Mouse (Mus musculus): ENCODE measurements around the gene Plac8.

The Plac8 gene

DNA sequence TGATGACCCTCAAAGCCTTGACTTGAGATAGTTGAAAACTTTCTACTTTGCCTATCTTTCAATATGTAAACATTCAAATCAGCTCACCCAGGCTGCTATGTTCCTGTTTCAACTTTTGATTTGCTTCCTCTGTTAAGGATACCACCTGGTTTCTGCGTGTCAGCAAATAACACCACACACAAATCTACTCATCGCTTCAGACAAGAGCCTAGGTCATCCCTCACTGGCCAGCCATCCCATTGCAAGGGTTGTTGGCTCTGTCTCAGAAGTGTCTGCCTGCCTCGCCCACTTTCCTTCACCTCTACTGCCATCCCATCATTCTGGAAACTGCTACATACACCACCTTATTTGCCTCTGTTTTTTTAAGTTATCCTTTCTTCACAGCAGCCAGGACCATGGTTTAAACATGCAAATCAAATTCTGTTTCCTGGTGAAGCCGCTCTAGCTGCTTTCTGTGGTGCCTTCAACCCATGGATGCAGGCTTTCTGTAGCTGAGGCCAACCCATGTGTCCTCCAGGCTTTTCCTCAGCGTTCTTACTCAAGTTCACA lies 6.9 kb upstream of the Plac8 start:
- DNase-seq (ENCODE audit: low spot score in 2 of 2): no peak

DNA sequence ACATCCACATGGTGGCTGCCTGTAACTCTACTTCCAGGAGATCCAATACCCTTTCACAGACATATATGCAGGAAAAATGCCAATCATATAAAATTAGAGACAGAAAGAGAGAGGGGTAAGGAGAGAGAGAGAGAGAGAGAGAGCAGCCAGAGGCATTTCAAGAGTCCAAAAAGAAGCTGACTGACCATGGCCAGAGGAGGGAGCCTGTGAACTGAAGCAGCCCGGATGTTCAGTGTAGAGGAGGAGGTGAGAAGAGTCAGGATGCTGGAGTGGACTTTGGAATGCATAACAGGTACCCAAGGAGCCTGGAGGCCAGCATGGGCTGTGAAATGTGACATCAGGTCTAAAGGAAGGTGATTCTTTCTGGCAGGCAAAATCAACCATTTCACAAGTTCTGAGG lies 2.7 kb upstream of the Plac8 start:
- no peak for DNase-seq (ENCODE audit: low spot score in 2 of 2)

DNA sequence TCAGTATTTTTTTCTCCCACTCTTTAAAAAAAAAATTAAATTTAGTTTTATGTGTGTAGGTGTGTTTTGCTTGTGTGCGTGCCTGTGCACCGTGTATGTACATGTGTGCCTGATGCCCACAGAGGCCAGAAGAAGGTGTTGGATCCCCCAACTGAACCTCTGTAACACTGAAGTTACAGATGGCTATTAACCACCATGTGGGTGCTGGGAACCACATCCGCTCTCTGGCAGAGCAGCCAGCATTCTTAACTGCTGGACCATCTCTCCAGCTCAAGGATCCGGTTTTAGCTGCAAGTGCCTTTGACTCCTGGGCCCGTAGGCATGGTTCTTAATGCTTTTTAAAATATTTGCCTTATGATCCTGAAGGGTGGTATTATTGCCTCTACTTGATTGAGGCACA lies 1.2 kb upstream of the Plac8 start:
- DNase-seq (ENCODE audit: low spot score in 2 of 2): no peak

DNA sequence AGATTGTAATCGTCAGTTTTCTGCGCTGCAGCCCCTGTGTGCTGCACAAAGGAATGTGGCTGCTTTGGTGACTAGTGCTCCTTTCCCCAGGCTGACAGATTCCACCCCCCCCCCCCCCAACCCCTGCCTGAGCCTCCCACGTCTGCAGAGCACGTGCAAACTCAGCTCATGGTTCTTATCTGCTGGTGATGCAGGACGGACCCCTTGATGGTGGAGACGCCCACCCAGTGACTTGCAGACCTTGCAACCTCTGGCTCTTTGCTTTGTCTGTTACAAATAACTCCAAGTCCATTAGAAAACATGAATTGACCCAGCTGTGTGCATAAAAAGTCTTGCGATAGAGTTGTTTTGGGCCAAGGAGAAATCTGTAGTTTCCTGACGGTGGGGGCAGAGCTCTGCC lies 1.3 kb downstream of the Plac8 start:
- no peak for DNase-seq (ENCODE audit: low spot score in 2 of 2)

DNA sequence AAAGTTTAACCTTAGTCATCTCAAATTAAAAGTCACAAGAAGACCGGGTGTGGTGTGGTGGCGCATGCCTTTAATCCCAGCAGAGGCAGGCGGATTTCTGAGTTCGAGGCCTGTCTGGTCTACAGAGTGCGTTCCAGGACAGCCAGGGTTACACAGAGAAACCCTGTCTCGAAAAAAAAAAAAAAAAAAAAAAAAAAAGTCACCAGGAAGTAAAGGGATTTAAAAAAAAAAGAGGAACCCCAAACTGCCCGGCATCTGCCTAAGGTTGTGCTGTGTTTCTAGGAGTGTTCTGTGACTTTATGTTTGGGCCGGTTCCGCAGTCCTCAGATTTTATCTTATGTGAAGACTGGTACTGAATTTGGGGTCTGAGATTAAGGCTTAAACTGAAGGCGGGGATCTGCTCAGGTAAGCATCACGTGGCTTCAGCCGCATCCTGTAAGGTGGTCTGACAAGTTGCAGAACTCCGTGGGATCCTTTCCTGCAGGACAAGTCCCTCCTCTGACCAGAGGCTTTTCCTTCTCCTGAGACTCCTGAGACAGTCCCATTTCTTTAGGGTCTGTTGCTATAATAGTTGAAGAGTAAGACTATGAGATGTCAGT lies 1.9 kb downstream of the Plac8 start:
- DNase-seq (ENCODE audit: low spot score in 2 of 2): no peak

GRCm38 (mm10) chr5:100569250-100569934 lies 2.7 kb downstream of the Plac8 start:
- DNase-seq (ENCODE audit: low spot score in 2 of 2): no peak

- DNase-seq (ENCODE audit: low spot score in 2 of 2): no peak
Measured at GRCm38 (mm10) chr5:100568802-100569201, 3.2 kb downstream of the Plac8 start.

- DNase-seq (ENCODE audit: low spot score in 2 of 2): no peak
Measured at GRCm38 (mm10) chr5:100568177-100568576, 3.9 kb downstream of the Plac8 start.

- DNase-seq (ENCODE audit: low spot score in 2 of 2): no peak
Measured at GRCm38 (mm10) chr5:100567258-100568032, 4.6 kb downstream of the Plac8 start.

DNA sequence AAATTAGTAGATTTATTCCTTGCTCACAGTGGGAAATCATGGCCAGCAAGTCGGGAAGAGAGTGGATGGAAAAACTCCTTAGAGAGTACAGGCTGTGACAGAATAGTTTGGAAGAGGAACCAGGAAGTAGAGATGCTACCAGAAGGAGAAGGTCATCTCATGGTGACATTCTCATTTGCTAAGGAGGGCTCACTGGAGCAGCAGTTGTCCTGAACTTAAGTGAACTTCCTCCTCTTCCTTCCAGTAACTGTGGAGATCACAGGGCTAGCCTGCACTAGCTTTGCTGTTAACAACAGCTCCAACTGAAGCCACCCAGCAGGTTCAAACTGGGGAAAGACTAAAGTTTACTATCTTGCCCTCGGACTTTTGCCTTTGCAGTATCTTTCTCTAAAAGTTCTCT lies 5.2 kb downstream of the Plac8 start:
- no peak for DNase-seq (ENCODE audit: low spot score in 2 of 2)

GRCm38 (mm10) chr5:100562702-100563101 lies 9.3 kb downstream of the Plac8 start:
- no peak for DNase-seq (ENCODE audit: low spot score in 2 of 2)

GRCm38 (mm10) chr5:100559357-100559756 lies 12.7 kb downstream of the Plac8 start:
- DNase-seq (ENCODE audit: low spot score in 2 of 2): no peak

DNA sequence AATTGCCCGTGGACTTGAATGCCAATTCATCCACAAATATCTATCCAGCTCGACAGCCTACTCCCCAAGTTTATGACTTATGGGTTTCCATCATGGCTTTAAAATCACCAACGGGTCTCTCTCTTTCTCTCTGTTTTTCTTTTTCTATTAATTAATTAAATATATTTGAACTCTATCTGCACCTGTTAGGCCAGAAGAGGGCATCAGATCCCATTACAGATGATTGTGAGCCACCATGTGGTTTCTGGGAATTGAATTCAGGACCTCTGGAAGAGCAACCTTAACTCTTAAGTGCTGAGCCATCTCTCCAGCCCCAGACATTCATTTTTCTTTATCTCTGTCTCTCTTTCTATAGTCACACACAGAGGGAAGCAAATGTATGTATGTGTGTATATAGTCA lies 13.3 kb downstream of the Plac8 start:
- DNase-seq (ENCODE audit: low spot score in 2 of 2): no peak

- no peak for DNase-seq (ENCODE audit: low spot score in 2 of 2)
Measured at GRCm38 (mm10) chr5:100557537-100557936, 14.5 kb downstream of the Plac8 start.

DNA sequence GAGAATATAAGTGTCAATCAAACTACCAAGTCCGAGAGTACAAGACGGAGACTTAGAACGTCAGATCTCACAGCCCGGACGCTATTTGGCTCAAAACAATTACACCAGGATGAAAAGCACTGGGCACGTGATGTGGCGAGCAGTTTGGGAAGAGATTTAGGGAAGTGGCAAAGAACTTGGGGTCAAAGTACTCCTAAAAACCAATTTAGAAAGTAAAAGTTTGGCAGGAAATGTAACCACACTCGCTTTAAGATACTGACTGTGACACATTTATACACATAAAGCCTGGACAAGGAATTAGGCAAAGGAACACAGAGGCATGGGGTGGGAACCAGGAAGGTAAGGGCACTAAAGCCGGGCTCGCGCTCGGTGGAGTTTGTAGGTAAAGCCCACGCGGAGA lies 15.0 kb downstream of the Plac8 start:
- DNase-seq (ENCODE audit: low spot score in 2 of 2): no peak

- no peak for DNase-seq (ENCODE audit: low spot score in 2 of 2)
Measured at GRCm38 (mm10) chr5:100553426-100553825, 18.6 kb downstream of the Plac8 start.

- no peak for DNase-seq (ENCODE audit: low spot score in 2 of 2)
Measured at GRCm38 (mm10) chr5:100551952-100552351, 20.1 kb downstream of the Plac8 start.

DNA sequence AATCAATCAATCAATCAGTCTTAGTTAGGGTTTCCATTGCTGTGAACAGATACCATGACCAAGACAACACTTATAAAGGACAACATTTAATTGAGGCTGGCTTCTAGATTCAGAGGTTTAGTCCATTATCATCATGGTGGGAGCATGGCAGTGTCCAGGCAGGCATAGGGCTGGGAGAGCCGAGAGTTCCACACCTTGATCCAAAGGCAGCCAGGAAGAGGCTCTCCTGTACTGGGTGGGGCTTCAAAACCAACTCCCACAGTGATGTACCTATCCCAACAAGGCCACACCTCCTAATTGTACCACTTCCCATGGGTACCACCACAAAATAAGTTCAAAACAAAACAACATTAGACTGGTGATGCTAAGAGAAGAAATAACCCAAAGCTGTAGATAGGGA lies 21.9 kb downstream of the Plac8 start:
- DNase-seq (ENCODE audit: low spot score in 2 of 2): no peak

DNA sequence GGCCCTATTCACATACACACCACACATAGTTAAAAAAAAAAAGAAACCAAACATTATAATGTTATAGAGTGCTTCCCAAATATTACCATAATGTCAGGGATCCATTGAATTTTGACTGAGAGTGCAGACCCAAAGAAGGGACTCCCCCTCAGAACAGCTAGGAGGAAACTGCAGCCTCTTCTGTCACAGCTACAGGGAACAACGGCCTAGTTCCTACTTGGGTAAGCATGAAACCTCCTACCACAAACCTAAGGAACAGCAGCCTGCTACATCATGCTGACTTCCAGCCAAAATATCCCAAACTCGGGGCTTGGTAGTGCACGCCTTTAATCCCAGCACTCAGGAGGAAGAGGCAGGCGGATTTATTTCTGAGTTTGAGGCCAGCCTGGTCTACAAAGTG lies 22.7 kb downstream of the Plac8 start:
- DNase-seq (ENCODE audit: low spot score in 2 of 2): no peak

DNA sequence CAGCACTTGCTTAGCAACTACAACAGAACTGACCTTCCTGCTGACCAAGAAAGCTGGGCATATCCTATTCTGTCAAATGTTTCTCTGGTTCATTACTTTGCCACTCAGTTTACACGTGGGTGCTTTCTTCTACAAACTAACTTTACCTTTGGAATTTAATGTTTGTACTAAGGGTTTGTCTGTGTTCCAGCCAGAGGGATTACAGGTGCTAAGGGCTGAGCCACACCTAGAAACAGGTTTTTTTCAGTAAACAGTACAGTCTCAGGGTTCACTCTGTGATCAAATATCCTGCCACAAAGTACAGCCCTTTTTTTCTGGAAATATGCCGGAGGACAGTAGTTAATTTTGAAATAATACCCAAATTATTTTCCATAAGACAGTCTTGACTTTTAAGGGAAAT lies 23.8 kb downstream of the Plac8 start:
- DNase-seq (ENCODE audit: low spot score in 2 of 2): no peak

- DNase-seq (ENCODE audit: low spot score in 2 of 2): no peak
Measured at GRCm38 (mm10) chr5:100546294-100547080, 25.6 kb downstream of the Plac8 start.

DNA sequence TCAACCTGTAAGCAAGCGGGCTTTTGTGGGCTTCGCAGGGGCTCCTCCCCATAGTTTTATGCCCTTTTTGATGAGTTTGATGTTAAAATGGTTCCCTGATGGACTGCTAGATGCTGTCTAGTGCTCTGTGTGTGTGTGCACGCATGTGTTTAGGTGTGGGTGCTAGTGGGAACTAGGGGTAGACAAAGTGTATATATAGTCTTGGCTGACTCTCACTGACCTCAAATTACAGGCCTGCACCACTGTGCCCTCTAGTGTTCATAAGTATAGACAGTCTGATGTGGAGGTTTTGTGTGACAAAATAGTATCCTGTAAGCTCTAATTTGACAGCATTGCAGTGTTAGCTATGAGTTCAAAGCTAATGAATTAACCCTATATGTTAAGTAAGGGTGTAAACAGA lies 35.4 kb downstream of the Plac8 start:
- no peak for DNase-seq (ENCODE audit: low spot score in 2 of 2)

Measured in right cerebral cortex, postnatal 10 days (tissue).